Mouse (Mus musculus) bone marrow, adult 2 months (tissue): ENCODE results near the gene Ccdc126.

Source experiments
- CTCF ChIP-seq: fragments of 200-500 bp; IDR thresholded peaks from 2 replicates; pipeline ENCODE4 v1.5.1; 2011; ENCODE audit warnings: low read length, control low read depth; ENCODE audit not compliant: control insufficient read depth, insufficient read depth
- POLR2A ChIP-seq: fragments of 200-500 bp; IDR thresholded peaks from 2 replicates; pipeline ENCODE4 v1.6.1; 2011; ENCODE audit warnings: low read depth, mild to moderate bottlenecking, control low read depth, low read length, borderline replicate concordance; ENCODE audit not compliant: control insufficient read depth

DNA sequence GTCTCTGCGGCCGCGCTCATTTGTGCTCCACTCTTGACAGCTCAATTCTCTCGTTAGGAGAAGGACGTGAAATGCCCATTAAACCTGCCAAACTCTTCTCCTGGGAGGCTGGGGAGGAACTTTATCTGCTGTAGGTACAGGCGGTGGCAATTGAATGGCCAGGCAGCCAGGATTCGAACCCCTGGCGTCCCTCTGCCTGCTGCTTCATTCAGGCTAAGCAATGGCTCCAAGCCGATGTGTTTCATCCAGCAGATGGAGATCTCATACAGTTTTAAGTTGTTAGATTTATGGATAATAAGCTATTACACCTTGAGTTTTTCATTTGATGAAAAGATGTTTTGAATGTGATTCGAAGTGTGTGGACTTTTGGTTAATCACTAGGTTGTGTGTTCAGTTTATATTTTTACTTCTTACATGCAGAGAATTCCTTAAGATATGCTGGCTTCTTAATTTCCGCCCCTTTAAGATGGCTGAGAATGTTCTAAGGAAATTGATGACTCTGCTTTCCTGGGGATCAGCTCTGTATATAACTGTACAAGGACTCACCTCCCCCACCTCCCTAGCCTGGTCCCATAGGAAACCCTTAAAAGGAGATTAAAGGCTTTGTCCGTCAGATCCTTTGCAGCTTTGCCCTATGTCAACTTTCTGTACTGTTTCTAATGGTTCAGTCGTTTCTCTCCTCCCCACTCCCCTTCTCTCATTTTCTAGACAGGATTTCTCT, 681 bp downstream of the Ccdc126 start:
- TF ChIP-seq CTCF (no peak), POLR2A (no peak)
